ENCODE assay signal across 26 mouse cellular contexts in genomic region chr11:22827514-22828080, GRCm38 (mm10). TPM values are rescaled to one million over a fixed set of nuclear protein-coding genes. Genes with fewer than 3 reads are reported as not detected.
DNase-seq lines count a peak whose midpoint lies in the region; ATAC-seq and TF ChIP-seq lines count a peak whose summit lies in the region.
"Had no signal": no experiment of that assay in that cellular context is flagged by ENCODE, and none has a peak within 500 bp of the region (broad histone marks: within the 10 kb centered on the region; RNA-seq: fewer than 3 reads in every experiment).

No protein-coding gene starts in this region.

- no peaks in the 10 kb centered on the region for H3K36me3 ChIP-seq in stomach, postnatal 0 days (ENCODE audit: control insufficient read depth, insufficient read depth, low read length)
- H3K36me3 ChIP-seq: forebrain, embryonic 15.5 days; heart, embryonic 15.5 days; hindbrain, embryonic 15.5 days; limb, embryonic 10.5 days; lung, embryonic 15.5 days had no signal

- peak; percentile 28 to 54 for DNase-seq in cerebellum, postnatal 10 days
- DNase-seq in cerebellum, adult 9-11 months = no peak
- peak; percentile 33 to 62 for DNase-seq in left cerebral cortex, postnatal 14 days (ENCODE audit: low spot score in 2 of 2)
- no peak for DNase-seq in left cerebral cortex, adult 11 months (ENCODE audit: low spot score)
- DNase-seq in stomach, postnatal 0 days (ENCODE audit: low spot score) = no peak
- DNase-seq in layer of hippocampus, adult 2 months (ENCODE audit: low spot score in 2 of 2) = no peak
- DNase-seq: B cell, adult 2 months; cerebellum, adult 18-20 months; cerebellum, postnatal 36 days; gastrocnemius, postnatal 25 days; heart, postnatal 4 days; kidney, adult 9 months; kidney, postnatal 14 days; layer of hippocampus, postnatal 36 days; liver had no signal

- peaks cover 14% of the 10 kb centered on the region for H3K4me1 ChIP-seq in cortical plate, adult 2 months (ENCODE audit: control insufficient read depth, insufficient read depth, low read length)
- no peaks in the 10 kb centered on the region for H3K4me1 ChIP-seq in stomach, postnatal 0 days (replicated peaks; ENCODE audit: control insufficient read depth, insufficient read depth)
- H3K4me1 ChIP-seq: forebrain, embryonic 15.5 days had no signal

- no peak for TF ChIP-seq CTCF in cortical plate, adult 2 months (IDR thresholded peaks at IDR 0.05; ENCODE audit: extremely low read depth, insufficient read depth, low read length)
- no peak for TF ChIP-seq CTCF in stomach, postnatal 0 days (IDR thresholded peaks at IDR 0.05; ENCODE audit: low read depth)
- TF ChIP-seq CTCF in layer of hippocampus, adult 2 months (conservative IDR thresholded peaks at IDR 0.05) = no peak

- H3K9me3 ChIP-seq in stomach, postnatal 0 days (ENCODE audit: control insufficient read depth, low read length) = no peaks in the 10 kb centered on the region
- H3K9me3 ChIP-seq: forebrain, embryonic 15.5 days; heart, embryonic 15.5 days; hindbrain, embryonic 15.5 days; limb, embryonic 10.5 days; liver, embryonic 15.5 days; lung, embryonic 15.5 days had no signal

- H3K27ac ChIP-seq in cortical plate, adult 2 months (ENCODE audit: insufficient read depth, low read length) = 0 out of 2 replicates have a peak overlapping the region, but pooled peaks have one; percentile 18
- peak overlapping the region; percentile 8; the same call in 1 of the 2 replicates for H3K27ac ChIP-seq in stomach, postnatal 0 days (replicated peaks)
- no peak overlapping the region for H3K27ac ChIP-seq in layer of hippocampus, adult 2 months
- H3K27ac ChIP-seq: forebrain, embryonic 15.5 days; heart, embryonic 15.5 days; hindbrain, embryonic 15.5 days; limb, embryonic 10.5 days; liver, embryonic 15.5 days; lung, embryonic 15.5 days; macrophage had no signal

- H3K4me3 ChIP-seq in cortical plate, adult 2 months (ENCODE audit: insufficient read depth, low read length) = no peak overlapping the region
- H3K4me3 ChIP-seq in stomach, postnatal 0 days (ENCODE audit: low read depth, low read length) = no peak overlapping the region
- H3K4me3 ChIP-seq in layer of hippocampus, adult 2 months = no peak overlapping the region
- H3K4me3 ChIP-seq: forebrain, embryonic 15.5 days; heart, embryonic 15.5 days; hindbrain, embryonic 15.5 days; limb, embryonic 10.5 days; liver, embryonic 15.5 days; lung, embryonic 15.5 days had no signal

- intact Hi-C loops in left cerebral cortex, postnatal 14 days (cut with DNase I) = no loop called here

- no peak overlapping the region for H3K4me2 ChIP-seq in stomach, postnatal 0 days (replicated peaks; ENCODE audit: low read depth)
- H3K4me2 ChIP-seq: forebrain, embryonic 15.5 days; heart, embryonic 15.5 days; hindbrain, embryonic 15.5 days; liver, embryonic 15.5 days; lung, embryonic 15.5 days had no signal

- TF ChIP-seq EP300 in stomach, postnatal 0 days (optimal IDR thresholded peaks at IDR 0.05) = no peak

- TF ChIP-seq POLR2A in cortical plate, adult 2 months (IDR thresholded peaks at IDR 0.05; ENCODE audit: extremely low read depth, insufficient read depth, low read length) = no peak

- no peaks in the 10 kb centered on the region for H3K27me3 ChIP-seq in stomach, postnatal 0 days (ENCODE audit: control insufficient read depth, insufficient read depth, low read length)
- H3K27me3 ChIP-seq: CH12.LX; forebrain, embryonic 15.5 days; heart, embryonic 15.5 days; hindbrain, embryonic 15.5 days; liver, embryonic 15.5 days; lung, embryonic 15.5 days; Patski had no signal

- H3K9ac ChIP-seq in stomach, postnatal 0 days (ENCODE audit: low read length) = no peak overlapping the region
- H3K9ac ChIP-seq: forebrain, embryonic 15.5 days; heart, embryonic 15.5 days; hindbrain, embryonic 15.5 days; liver, embryonic 15.5 days; lung, embryonic 15.5 days had no signal

- no peak for ATAC-seq in stomach, postnatal 0 days (ENCODE audit: low FRiP score, low TSS enrichment)
- ATAC-seq: forebrain, embryonic 15.5 days; intestine, embryonic 16.5 days had no signal

- 83% methylated on average over 4 of the region's 4 CpGs for WGBS in stomach, postnatal 0 days

RNA-seq across cellular contexts. Expression of gene B3gnt2, which starts 33.2 kb away (rescaled TPM):
- 10 to 100 TPM in 1 of 2 experiments, 1 to 10 TPM in 1; 7.9 to 14.4 TPM for total RNA-seq in left cerebral cortex, postnatal 14 days (2021)
- 11.2 and 11.4 TPM in 2 replicates for polyA plus RNA-seq in cortical plate, adult 2 months (2012; rRNA removed)
- 15.1 and 18.4 TPM in 2 replicates for polyA plus RNA-seq in stomach, postnatal 0 days (2015; fragmentation: Nextera tagmentation; extraction: Ambion mirVana)
- 10 to 100 TPM; 12.8 to 18.3 TPM for total RNA-seq in layer of hippocampus, adult 2 months (2021)

Comparison
In these comparisons a context has a peak if more than half of its experiments do, and no peak if none do; other contexts are left out.
1. DNase-seq: peak in cerebellum, postnatal 10 days (2 of 2) and left cerebral cortex, postnatal 14 days (2 of 2); none in cerebellum, adult 9-11 months (single experiment), left cerebral cortex, adult 11 months (single experiment), stomach, postnatal 0 days (single experiment) and layer of hippocampus, adult 2 months (0 of 2).